23 mouse cellular contexts compared by ENCODE assay signal in the genomic region with DNA sequence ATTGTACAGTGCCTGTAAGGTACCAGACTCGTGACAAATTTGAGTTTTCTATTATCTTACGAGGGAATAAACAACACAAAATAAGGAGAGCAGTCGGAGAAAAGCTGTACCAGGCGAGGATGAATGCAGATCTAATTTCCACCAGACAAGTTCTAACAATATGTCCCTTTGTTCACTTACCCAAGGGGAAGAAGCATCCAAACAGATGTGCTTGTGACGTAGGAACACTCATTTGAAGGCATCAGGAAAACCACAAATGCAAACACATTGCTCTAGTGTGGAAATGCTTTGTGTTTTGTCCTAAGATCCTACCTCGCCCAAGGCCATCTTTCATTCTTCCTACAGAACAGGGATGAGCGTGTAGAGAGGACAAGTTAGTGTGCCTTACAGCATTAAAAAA.
DNase-seq lines count a peak whose midpoint lies in the region; ATAC-seq lines count a peak whose summit lies in the region.
"Had no signal": no experiment of that assay in that cellular context is flagged by ENCODE, and none has a peak within 500 bp of the region (broad histone marks: within the 10 kb centered on the region; RNA-seq: fewer than 3 reads in every experiment).

No protein-coding gene starts in this region.

- H3K4me1 ChIP-seq in embryonic facial prominence, embryonic 14.5 days (ENCODE audit: control insufficient read depth, insufficient read depth, low read length): no peaks in the 10 kb centered on the region
- H3K4me1 ChIP-seq: heart, embryonic 10.5 days; hindbrain, embryonic 15.5 days; limb, embryonic 13.5 days; midbrain, embryonic 12.5 days had no signal

- 31% methylated on average over 7 of the region's 7 CpGs for WGBS in embryonic facial prominence, embryonic 14.5 days

- H3K4me2 ChIP-seq in embryonic facial prominence, embryonic 14.5 days (ENCODE audit: low read depth, low read length): no peak overlapping the region
- H3K4me2 ChIP-seq: hindbrain, embryonic 15.5 days; limb, embryonic 13.5 days; liver, embryonic 12.5 days; midbrain, embryonic 12.5 days had no signal

- H3K36me3 ChIP-seq in embryonic facial prominence, embryonic 14.5 days (ENCODE audit: control insufficient read depth, insufficient read depth, low read length): no peaks in the 10 kb centered on the region
- H3K36me3 ChIP-seq: heart, embryonic 10.5 days; hindbrain, embryonic 15.5 days; limb, embryonic 13.5 days; liver, embryonic 12.5 days; midbrain, embryonic 12.5 days had no signal

- peak; percentile 30 for DNase-seq in layer of hippocampus, adult 11-12 months (ENCODE audit: low spot score)
- DNase-seq in layer of hippocampus, postnatal 36 days: no peak
- DNase-seq in thymus, postnatal 0 days (ENCODE audit: low spot score): peak; percentile 14
- DNase-seq in thymus, postnatal 36 days: no peak
- peak; percentile 60 for DNase-seq in embryonic facial prominence, embryonic 14.5 days (ENCODE audit: low spot score)
- no peak for DNase-seq in B cell, adult 2 months
- no peak for DNase-seq in ovary, postnatal 10 days (ENCODE audit: low spot score)
- DNase-seq: adrenal gland, postnatal 14 days; cerebellum, adult 8-10 months; embryo, embryonic 11 days; forebrain, postnatal 0 days; heart, postnatal 4 days; kidney, adult 8-10 months; kidney, postnatal 10 days; lung, adult 18-20 months; lung, postnatal 10 days; right cerebral cortex, postnatal 14 days; spleen, adult 18-20 months had no signal

- no peak for ATAC-seq in embryonic facial prominence, embryonic 14.5 days (ENCODE audit: low read depth)
- ATAC-seq: forebrain, postnatal 0 days; liver, embryonic 12.5 days had no signal

- H3K4me3 ChIP-seq in embryonic facial prominence, embryonic 14.5 days (ENCODE audit: low read depth, low read length): no peak overlapping the region
- H3K4me3 ChIP-seq: heart, embryonic 10.5 days; hindbrain, embryonic 15.5 days; limb, embryonic 13.5 days; liver, embryonic 12.5 days; midbrain, embryonic 12.5 days had no signal

- H3K9me3 ChIP-seq in embryonic facial prominence, embryonic 14.5 days (ENCODE audit: control insufficient read depth, low read length): no peaks in the 10 kb centered on the region
- H3K9me3 ChIP-seq: heart, embryonic 10.5 days; hindbrain, embryonic 15.5 days; limb, embryonic 13.5 days; liver, embryonic 12.5 days; midbrain, embryonic 12.5 days had no signal

- H3K9ac ChIP-seq in embryonic facial prominence, embryonic 14.5 days (ENCODE audit: low read depth, low read length): no peak overlapping the region
- H3K9ac ChIP-seq: forebrain, postnatal 0 days; hindbrain, embryonic 15.5 days; limb, embryonic 13.5 days; liver, embryonic 12.5 days; midbrain, embryonic 12.5 days had no signal

- H3K27me3 ChIP-seq in embryonic facial prominence, embryonic 14.5 days (replicated peaks; ENCODE audit: control insufficient read depth, insufficient read depth, low read length): no peaks in the 10 kb centered on the region
- H3K27me3 ChIP-seq: hindbrain, embryonic 15.5 days; limb, embryonic 13.5 days; liver, embryonic 12.5 days; midbrain, embryonic 12.5 days had no signal

- H3K27ac ChIP-seq in embryonic facial prominence, embryonic 14.5 days (replicated peaks; ENCODE audit: low read depth, low read length): no peak overlapping the region
- H3K27ac ChIP-seq: heart, embryonic 10.5 days; hindbrain, embryonic 15.5 days; limb, embryonic 13.5 days; liver, embryonic 12.5 days; midbrain, embryonic 12.5 days had no signal

Comparison
In these comparisons a context has a peak if more than half of its experiments do, and no peak if none do; other contexts are left out.
1. DNase-seq: peak in layer of hippocampus, adult 11-12 months (single experiment), thymus, postnatal 0 days (single experiment) and embryonic facial prominence, embryonic 14.5 days (single experiment); none in layer of hippocampus, postnatal 36 days (0 of 2), thymus, postnatal 36 days (0 of 2), B cell, adult 2 months (0 of 2) and ovary, postnatal 10 days (single experiment).